Mouse (Mus musculus) lung, postnatal 0 days (tissue): Measurements from ENCODE around the gene Col6a6. TPM values are rescaled to one million over a fixed set of nuclear protein-coding genes. Genes with fewer than 3 reads are reported as not detected.

ENCODE experiments used
- ATAC-seq: fragments of 200-750 bp; cut with Nextera tagmentation; 2 replicates; pipeline ENCODE4 v1.8.0; 2017; ENCODE audit warnings: moderate library complexity
- DNase-seq: peaks from one replicate; pipeline ENCODE4 v3.0.0-alpha.2; 2016; ENCODE audit warnings: low spot score
- H3K27ac ChIP-seq: fragments of 300-500 bp; sonication (generic); 2 replicates; pipeline ENCODE4 v1.5.1; 2014; ENCODE audit warnings: antibody characterized with exemption, mild to moderate bottlenecking, low read length, mixed read lengths
- H3K27me3 ChIP-seq: fragments of 300-500 bp; sonication (generic); replicated peaks from 2 replicates; pipeline ENCODE4 v1.6.1; 2014; ENCODE audit warnings: low read length, mixed read lengths; ENCODE audit not compliant: insufficient read depth
- H3K36me3 ChIP-seq: fragments of 300-500 bp; sonication (generic); 2 replicates; pipeline ENCODE4 v1.6.1; 2014; ENCODE audit warnings: low read length, mixed read lengths; ENCODE audit not compliant: insufficient read depth
- H3K4me1 ChIP-seq: fragments of 300-500 bp; sonication (generic); 2 replicates; pipeline ENCODE4 v1.6.1; 2014; ENCODE audit warnings: antibody characterized with exemption, low read depth, low read length, mixed read lengths; ENCODE audit not compliant: insufficient read depth
- H3K4me2 ChIP-seq: fragments of 300-500 bp; sonication (generic); replicated peaks from 2 replicates; pipeline ENCODE4 v1.6.1; 2014; ENCODE audit warnings: low read depth, mild to moderate bottlenecking, low read length, moderate library complexity, mixed read lengths
- H3K4me3 ChIP-seq: fragments of 300-500 bp; sonication (generic); 2 replicates; pipeline ENCODE4 v1.5.1; 2014; ENCODE audit warnings: low read depth, low read length
- H3K9ac ChIP-seq: fragments of 300-500 bp; sonication (generic); replicated peaks from 2 replicates; pipeline ENCODE4 v1.6.1; 2014; ENCODE audit warnings: low read depth, mild to moderate bottlenecking
- H3K9me3 ChIP-seq: fragments of 300-500 bp; sonication (generic); 2 replicates; pipeline ENCODE4 v1.6.1; 2016; ENCODE audit warnings: low read length, mixed read lengths
- CTCF ChIP-seq: IDR thresholded peaks from 2 replicates; pipeline ENCODE4 v1.5.1; 2016; ENCODE audit warnings: antibody characterized with exemption, mild to moderate bottlenecking
- EP300 ChIP-seq: IDR thresholded peaks from 2 replicates; pipeline ENCODE4 v1.6.1; 2016; ENCODE audit warnings: antibody characterized with exemption, mild to moderate bottlenecking, control low read depth
- WGBS: fragments of 180-500 bp; shearing (Covaris S2); extraction: QIAGEN DNeasy Blood & Tissue Kit; methylation state at CpG from one replicate; pipeline ENCODE4 v1.1.7; 2014; 5-methylcytosine and 5-hydroxymethylcytosine counted together
- polyA plus RNA-seq: library from polyadenylated mRNA; unstranded; fragments of >200 nt; fragmentation: Nextera tagmentation; extraction: Ambion mirVana; gene quantifications from 2 replicates; pipeline ENCODE4 v1.2.1, GENCODE M21; 2015

Gene Col6a6
- polyA plus RNA-seq, 1 experiment from 2014 or later, result 0.07 TPM

DNA sequence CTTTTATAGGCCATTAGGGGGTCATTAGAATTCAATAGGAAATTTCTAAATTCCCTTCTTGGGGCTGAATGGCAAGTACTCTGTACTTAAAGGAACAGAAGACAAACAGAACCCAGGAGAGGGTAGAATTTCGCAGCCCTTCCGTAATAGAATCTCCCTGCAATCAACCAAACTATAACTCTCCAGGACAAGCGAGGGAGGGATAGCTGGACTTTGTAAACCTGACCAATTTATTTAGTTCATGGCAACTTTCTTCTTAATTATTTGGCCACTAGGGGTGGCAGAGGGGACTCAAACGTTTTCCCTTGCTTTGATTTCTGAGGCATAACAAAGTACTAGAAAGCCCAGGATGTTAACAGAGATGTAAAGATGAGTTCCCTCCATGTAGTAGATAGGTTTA is 6.8 kb upstream of the Col6a6 start:
- 51% methylated on average over 4 of the region's 4 CpGs for WGBS
- ATAC-seq, result no peak
- H3K4me3 ChIP-seq, result no peak overlapping the region
- peak; percentile 28 for DNase-seq
- TF ChIP-seq EP300 (no peak), CTCF (peak; percentile 54)
- no peaks in the 10 kb centered on the region for H3K9me3 ChIP-seq
- no peaks in the 10 kb centered on the region for H3K36me3 ChIP-seq
- H3K9ac ChIP-seq, result no peak overlapping the region
- H3K27me3 ChIP-seq, result no peaks in the 10 kb centered on the region
- H3K4me2 ChIP-seq, result no peak overlapping the region
- H3K4me1 ChIP-seq, result no peaks in the 10 kb centered on the region
- no peak overlapping the region for H3K27ac ChIP-seq

DNA sequence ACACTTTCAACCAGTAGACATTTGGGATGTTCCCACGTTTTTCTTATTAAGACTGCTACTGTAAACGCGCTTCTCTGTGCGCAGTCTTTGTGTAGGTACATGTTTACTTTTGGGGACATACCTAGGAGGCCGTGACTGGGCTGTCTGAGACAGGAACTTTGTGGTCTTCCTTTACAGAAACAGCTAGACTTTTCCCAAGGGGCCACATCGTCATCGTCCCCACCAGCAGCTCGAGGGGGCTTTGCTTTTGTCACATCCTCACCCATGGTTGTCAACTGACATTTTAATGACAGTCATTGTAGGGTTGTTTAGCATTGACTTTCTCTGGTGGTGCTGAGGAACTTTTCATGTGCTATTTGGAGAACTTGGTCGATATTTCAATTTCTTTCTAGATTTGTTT is 3.3 kb upstream of the Col6a6 start:
- DNase-seq, result no peak
- H3K27ac ChIP-seq, result no peak overlapping the region
- no peaks in the 10 kb centered on the region for H3K4me1 ChIP-seq

DNA sequence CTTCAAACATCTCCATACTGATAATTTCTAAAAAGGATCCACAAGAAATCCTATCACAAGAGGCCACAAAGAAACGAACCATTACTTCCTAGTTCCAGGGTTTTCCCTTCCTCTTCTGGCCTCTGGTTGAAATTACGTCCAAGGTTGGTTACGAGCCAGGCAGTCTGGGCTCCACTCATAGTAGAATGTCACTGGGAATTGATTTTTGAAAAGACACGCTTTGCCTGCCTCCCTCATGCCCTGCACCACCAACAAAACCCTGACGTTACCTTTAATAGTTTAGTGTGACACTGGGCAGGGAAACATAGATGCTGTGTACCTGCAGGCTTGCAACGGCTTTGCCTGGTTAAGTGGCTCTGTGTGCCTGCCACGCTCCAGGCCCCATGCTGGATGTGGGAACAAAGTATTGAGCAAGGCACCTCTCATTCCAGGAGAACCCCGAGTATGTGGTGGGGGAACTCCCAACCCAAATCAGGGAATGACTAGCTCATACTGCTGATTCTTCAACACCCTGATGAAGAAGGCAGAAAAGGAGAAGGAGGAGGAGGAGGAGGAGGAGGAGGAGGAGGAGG is 798 bp downstream of the Col6a6 start:
- TF ChIP-seq CTCF (no peak), EP300 (no peak)
- Histone ChIP-seq H3K36me3 (no peaks in the 10 kb centered on the region), H3K4me3 (no peak overlapping the region), H3K4me2 (no peak overlapping the region), H3K4me1 (no peaks in the 10 kb centered on the region), H3K9me3 (no peaks in the 10 kb centered on the region), H3K27me3 (no peaks in the 10 kb centered on the region), H3K9ac (no peak overlapping the region), H3K27ac (no peak overlapping the region)
- no peak for DNase-seq
- 41% methylated on average over 8 of the region's 8 CpGs for WGBS
- no peak for ATAC-seq

More for the DNA sequence above, 3.3 kb upstream of the Col6a6 start:
- no peak overlapping the region for H3K9ac ChIP-seq
- no peak overlapping the region for H3K4me2 ChIP-seq
- WGBS, result 76% methylated on average over 9 of the region's 9 CpGs
- no peak overlapping the region for H3K4me3 ChIP-seq
- no peaks in the 10 kb centered on the region for H3K27me3 ChIP-seq
- H3K36me3 ChIP-seq, result no peaks in the 10 kb centered on the region
- TF ChIP-seq EP300 (no peak), CTCF (no peak)
- no peak for ATAC-seq
- no peaks in the 10 kb centered on the region for H3K9me3 ChIP-seq

DNA sequence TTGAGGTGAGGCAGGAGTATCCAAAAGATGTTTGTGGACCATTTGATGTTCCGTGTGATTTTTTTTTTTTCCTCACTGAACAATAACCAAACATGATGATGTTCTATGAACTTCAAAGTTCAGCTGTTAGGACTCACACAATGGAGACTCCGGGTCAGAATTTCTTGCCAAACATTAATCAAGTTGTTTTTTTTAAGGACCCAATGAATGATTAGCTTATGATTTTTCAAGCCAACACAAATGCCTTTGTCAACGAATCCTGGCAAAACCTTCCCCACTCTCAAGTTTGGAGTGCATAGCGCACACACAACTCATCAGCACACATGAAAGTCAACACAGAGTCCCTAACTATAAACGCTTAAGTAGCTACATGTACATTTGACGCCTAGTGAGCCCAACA is 7.2 kb downstream of the Col6a6 start:
- no peaks in the 10 kb centered on the region for H3K27me3 ChIP-seq
- no peak for DNase-seq
- H3K9me3 ChIP-seq, result no peaks in the 10 kb centered on the region
- H3K4me3 ChIP-seq, result no peak overlapping the region
- WGBS, result 56% methylated on average over 6 of the region's 6 CpGs
- no peak for ATAC-seq
- TF ChIP-seq EP300 (no peak), CTCF (no peak)
- H3K36me3 ChIP-seq, result no peaks in the 10 kb centered on the region
- H3K4me2 ChIP-seq, result no peak overlapping the region
- no peaks in the 10 kb centered on the region for H3K4me1 ChIP-seq
- no peak overlapping the region for H3K27ac ChIP-seq
- H3K9ac ChIP-seq, result no peak overlapping the region

DNA sequence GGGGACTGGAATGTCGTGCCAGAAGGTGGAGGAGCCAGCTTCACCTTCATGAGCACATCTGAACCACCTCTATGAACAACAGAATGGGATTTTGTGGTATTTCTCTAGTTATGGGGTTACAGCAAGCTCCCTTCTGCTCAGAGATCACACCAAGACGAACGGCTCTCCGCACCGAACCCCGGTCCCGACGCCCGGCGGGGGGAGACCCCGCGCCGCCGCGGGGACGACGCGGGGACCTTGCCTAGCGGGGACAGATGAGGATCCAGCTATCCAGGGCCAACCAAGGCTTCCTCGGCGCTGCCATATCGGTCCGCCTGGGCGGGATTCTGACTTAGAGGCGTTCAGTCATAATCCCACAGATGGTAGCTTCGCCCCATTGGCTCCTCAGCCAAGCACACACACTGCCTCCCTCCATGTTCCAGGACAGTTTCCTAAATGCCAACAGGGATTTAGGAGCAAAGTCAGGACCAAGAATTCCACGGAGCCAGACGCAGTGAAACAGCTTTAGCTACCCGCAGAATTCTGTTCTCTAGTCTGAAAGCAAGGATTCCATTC is 8.7 kb downstream of the Col6a6 start:
- TF ChIP-seq CTCF (no peak), EP300 (no peak)
- 66% methylated on average over 29 of the region's 29 CpGs for WGBS
- H3K9me3 ChIP-seq, result no peaks in the 10 kb centered on the region
- H3K4me1 ChIP-seq, result no peaks in the 10 kb centered on the region
- H3K27ac ChIP-seq, result no peak overlapping the region
- DNase-seq (no peak), ATAC-seq (no peak)
- no peaks in the 10 kb centered on the region for H3K36me3 ChIP-seq
- no peak overlapping the region for H3K4me2 ChIP-seq
- no peaks in the 10 kb centered on the region for H3K27me3 ChIP-seq
- no peak overlapping the region for H3K9ac ChIP-seq
- H3K4me3 ChIP-seq, result no peak overlapping the region

DNA sequence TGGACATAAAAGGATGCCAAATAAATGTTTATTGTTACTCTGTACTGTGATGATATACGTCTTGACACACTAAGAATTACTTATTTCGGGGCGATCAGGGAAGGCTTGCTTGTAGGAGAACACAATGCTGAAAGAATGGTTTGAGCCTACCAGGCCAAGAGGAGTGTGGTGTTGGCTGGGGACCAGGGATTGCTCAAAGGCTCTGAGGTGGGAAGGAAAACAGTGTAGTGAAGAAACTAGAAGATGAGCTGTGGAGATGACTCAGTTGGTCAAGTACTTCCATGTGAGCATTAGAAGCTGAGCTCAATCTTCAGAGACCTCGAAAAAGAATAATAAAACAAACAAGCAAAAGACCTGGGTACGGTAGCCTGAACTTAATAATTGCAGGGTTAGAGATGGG is 13.5 kb downstream of the Col6a6 start:
- 78% methylated on average over 5 of the region's 5 CpGs for whole genome bisulfite sequencing
- Histone ChIP-seq H3K4me1 (no peaks in the 10 kb centered on the region), H3K9me3 (no peaks in the 10 kb centered on the region), H3K9ac (no peak overlapping the region), H3K4me2 (no peak overlapping the region), H3K27me3 (no peaks in the 10 kb centered on the region), H3K4me3 (no peak overlapping the region), H3K27ac (no peak overlapping the region), H3K36me3 (no peaks in the 10 kb centered on the region)
- TF ChIP-seq EP300 (no peak), CTCF (no peak)
- ATAC-seq (no peak), DNase-seq (no peak)
